Mouse (Mus musculus): ENCODE results near the gene 4930548H24Rik.

Gene 4930548H24Rik

DNA sequence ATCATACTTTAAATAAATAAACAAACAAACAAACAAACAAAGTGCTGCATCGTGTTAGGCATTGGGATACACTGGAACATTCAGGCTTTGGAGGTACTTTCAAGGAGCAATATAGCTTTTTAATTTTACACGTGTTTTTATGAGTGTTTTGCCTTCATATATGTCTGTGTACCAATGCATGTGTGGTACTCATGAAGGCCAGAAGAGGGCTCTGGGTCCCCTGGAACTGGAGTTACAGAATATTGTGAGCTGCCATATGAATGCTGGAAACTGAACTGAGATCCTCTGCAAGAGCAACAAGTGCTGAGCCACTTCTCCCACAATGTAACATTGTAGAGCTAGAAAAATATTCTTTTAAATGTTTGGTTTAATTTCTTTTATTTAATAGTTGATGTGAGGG lies 49.7 kb downstream of the 4930548H24Rik start:
- no peak for DNase-seq (ENCODE audit: inconsistent age in 2 of 2, low spot score in 1 of 2)

Data from adrenal gland, adult (tissue).